Mouse (Mus musculus): ENCODE data around the gene Ssbp1. TPM values are rescaled to one million over a fixed set of nuclear protein-coding genes. Genes with fewer than 3 reads are reported as not detected.
A peak's percentile ranks its signal among the peaks of the same experiment; 100 is the strongest.

Ssbp1 gene
- polyA plus RNA-seq (2014; fragmentation: Nextera tagmentation; extraction: Ambion mirVana) = 97.5 and 105 TPM in 2 replicates

- peak within 1 kb of the TSS; percentile 96 for H3K9ac ChIP-seq (ENCODE audit: low read length)
- peak within 1 kb of the TSS; percentile 81 for H3K4me2 ChIP-seq (ENCODE audit: low read length)
- H3K9me3 ChIP-seq (ENCODE audit: control insufficient read depth, low read length) = no peaks in the 10 kb centered on the region
- WGBS = under 1% methylated on average over 54 of the region's 54 CpGs
- H3K4me3 ChIP-seq (ENCODE audit: control insufficient read depth in 1 of 2, insufficient read depth in 1 of 2, low read depth in 1 of 2, low read length in 2 of 2) = peak within 1 kb of the TSS; percentile 75 to 90
- H3K27ac ChIP-seq (replicated peaks in 1 of 2; ENCODE audit: control insufficient read depth in 1 of 2, insufficient read depth in 1 of 2, low read depth in 2 of 2, low read length in 2 of 2) = peak within 1 kb of the TSS; percentile 92 to 98
- peaks cover 30% of the 10 kb centered on the region for H3K36me3 ChIP-seq (ENCODE audit: control insufficient read depth, insufficient read depth, low read length)
- H3K4me1 ChIP-seq (ENCODE audit: control insufficient read depth in 2 of 2, insufficient read depth in 2 of 2, low read length in 2 of 2) = peaks cover 2 to 4% of the 10 kb centered on the region in 2 experiments
- peak; percentile 94 for ATAC-seq (ENCODE audit: insufficient number of reproducible peaks, insufficient read depth, low FRiP score, low read depth)
- no peaks in the 10 kb centered on the region for H3K27me3 ChIP-seq (ENCODE audit: control insufficient read depth, insufficient read depth, low read length)
Measured at GRCm38 (mm10) chr6:40470916-40471719, at the start of gene Ssbp1. Ssbp1 (plus strand) TSS chr6:40471352.

GRCm38 (mm10) chr6:40423013-40423412 is 48.1 kb upstream of the Ssbp1 start:
- WGBS = 72% methylated on average over 1 of the region's 1 CpGs
- Histone ChIP-seq H3K4me3 (ENCODE audit: control insufficient read depth in 1 of 2, insufficient read depth in 1 of 2, low read depth in 1 of 2, low read length in 2 of 2) (no peak overlapping the region), H3K4me2 (ENCODE audit: low read length) (no peak overlapping the region), H3K4me1 (ENCODE audit: control insufficient read depth in 2 of 2, insufficient read depth in 2 of 2, low read length in 2 of 2) (no peaks in the 10 kb centered on the region; a peak in 1 of 4 replicates), H3K36me3 (ENCODE audit: control insufficient read depth, insufficient read depth, low read length) (no peaks in the 10 kb centered on the region), H3K27ac (replicated peaks in 1 of 2; ENCODE audit: control insufficient read depth in 1 of 2, insufficient read depth in 1 of 2, low read depth in 2 of 2, low read length in 2 of 2) (no peak overlapping the region), H3K9ac (ENCODE audit: low read length) (no peak overlapping the region), H3K27me3 (ENCODE audit: control insufficient read depth, insufficient read depth, low read length) (no peaks in the 10 kb centered on the region), H3K9me3 (ENCODE audit: control insufficient read depth, low read length) (no peaks in the 10 kb centered on the region)
- ATAC-seq (ENCODE audit: insufficient number of reproducible peaks, insufficient read depth, low FRiP score, low read depth) = no peak

GRCm38 (mm10) chr6:40423774-40424173 is 47.4 kb upstream of the Ssbp1 start:
- Histone ChIP-seq H3K9ac (ENCODE audit: low read length) (no peak overlapping the region), H3K27ac (replicated peaks in 1 of 2; ENCODE audit: control insufficient read depth in 1 of 2, insufficient read depth in 1 of 2, low read depth in 2 of 2, low read length in 2 of 2) (no peak overlapping the region), H3K36me3 (ENCODE audit: control insufficient read depth, insufficient read depth, low read length) (no peaks in the 10 kb centered on the region), H3K27me3 (ENCODE audit: control insufficient read depth, insufficient read depth, low read length) (no peaks in the 10 kb centered on the region), H3K4me3 (ENCODE audit: control insufficient read depth in 1 of 2, insufficient read depth in 1 of 2, low read depth in 1 of 2, low read length in 2 of 2) (no peak overlapping the region), H3K4me2 (ENCODE audit: low read length) (no peak overlapping the region), H3K4me1 (ENCODE audit: control insufficient read depth in 2 of 2, insufficient read depth in 2 of 2, low read length in 2 of 2) (no peaks in the 10 kb centered on the region; a peak in 1 of 4 replicates), H3K9me3 (ENCODE audit: control insufficient read depth, low read length) (no peaks in the 10 kb centered on the region)
- WGBS = 50% methylated on average over 1 of the region's 1 CpGs
- no peak for ATAC-seq (ENCODE audit: insufficient number of reproducible peaks, insufficient read depth, low FRiP score, low read depth)

- H3K27me3 ChIP-seq (ENCODE audit: control insufficient read depth, insufficient read depth, low read length) = no peaks in the 10 kb centered on the region
- no peak for ATAC-seq (ENCODE audit: insufficient number of reproducible peaks, insufficient read depth, low FRiP score, low read depth)
- H3K4me3 ChIP-seq (ENCODE audit: control insufficient read depth in 1 of 2, insufficient read depth in 1 of 2, low read depth in 1 of 2, low read length in 2 of 2) = no peak overlapping the region
- H3K4me1 ChIP-seq (ENCODE audit: control insufficient read depth in 2 of 2, insufficient read depth in 2 of 2, low read length in 2 of 2) = no peaks in the 10 kb centered on the region
- H3K9ac ChIP-seq (ENCODE audit: low read length) = no peak overlapping the region
- H3K36me3 ChIP-seq (ENCODE audit: control insufficient read depth, insufficient read depth, low read length) = no peaks in the 10 kb centered on the region
- no peaks in the 10 kb centered on the region for H3K9me3 ChIP-seq (ENCODE audit: control insufficient read depth, low read length)
- H3K4me2 ChIP-seq (ENCODE audit: low read length) = no peak overlapping the region
- H3K27ac ChIP-seq (replicated peaks in 1 of 2; ENCODE audit: control insufficient read depth in 1 of 2, insufficient read depth in 1 of 2, low read depth in 2 of 2, low read length in 2 of 2) = no peak overlapping the region
- WGBS = 83% methylated on average over 7 of the region's 7 CpGs
Measured at GRCm38 (mm10) chr6:40427441-40427840, 43.7 kb upstream of the Ssbp1 start.

- Histone ChIP-seq H3K4me1 (ENCODE audit: control insufficient read depth in 2 of 2, insufficient read depth in 2 of 2, low read length in 2 of 2) (no peaks in the 10 kb centered on the region), H3K9me3 (ENCODE audit: control insufficient read depth, low read length) (no peaks in the 10 kb centered on the region)
- 62% methylated on average over 3 of the region's 3 CpGs for WGBS
Measured at GRCm38 (mm10) chr6:40428696-40429095, 42.5 kb upstream of the Ssbp1 start.

GRCm38 (mm10) chr6:40429521-40429931 is 41.6 kb upstream of the Ssbp1 start:
- Histone ChIP-seq H3K4me3 (ENCODE audit: control insufficient read depth in 1 of 2, insufficient read depth in 1 of 2, low read depth in 1 of 2, low read length in 2 of 2) (no peak overlapping the region), H3K27ac (replicated peaks in 1 of 2; ENCODE audit: control insufficient read depth in 1 of 2, insufficient read depth in 1 of 2, low read depth in 2 of 2, low read length in 2 of 2) (no peak overlapping the region), H3K4me1 (ENCODE audit: control insufficient read depth in 2 of 2, insufficient read depth in 2 of 2, low read length in 2 of 2) (no peaks in the 10 kb centered on the region), H3K9me3 (ENCODE audit: control insufficient read depth, low read length) (no peaks in the 10 kb centered on the region), H3K27me3 (ENCODE audit: control insufficient read depth, insufficient read depth, low read length) (peaks cover 4% of the 10 kb centered on the region; the same call in 1 of the 2 replicates), H3K9ac (ENCODE audit: low read length) (no peak overlapping the region), H3K4me2 (ENCODE audit: low read length) (no peak overlapping the region), H3K36me3 (ENCODE audit: control insufficient read depth, insufficient read depth, low read length) (no peaks in the 10 kb centered on the region)
- ATAC-seq (ENCODE audit: insufficient number of reproducible peaks, insufficient read depth, low FRiP score, low read depth) = no peak
- WGBS = 62% methylated on average over 4 of the region's 4 CpGs

More at GRCm38 (mm10) chr6:40428696-40429095, 42.5 kb upstream of the Ssbp1 start:
- ATAC-seq (ENCODE audit: insufficient number of reproducible peaks, insufficient read depth, low FRiP score, low read depth) = no peak
- no peak overlapping the region for H3K27ac ChIP-seq (replicated peaks in 1 of 2; ENCODE audit: control insufficient read depth in 1 of 2, insufficient read depth in 1 of 2, low read depth in 2 of 2, low read length in 2 of 2)
- H3K36me3 ChIP-seq (ENCODE audit: control insufficient read depth, insufficient read depth, low read length) = no peaks in the 10 kb centered on the region
- no peak overlapping the region for H3K9ac ChIP-seq (ENCODE audit: low read length)
- H3K4me3 ChIP-seq (ENCODE audit: control insufficient read depth in 1 of 2, insufficient read depth in 1 of 2, low read depth in 1 of 2, low read length in 2 of 2) = no peak overlapping the region
- no peak overlapping the region for H3K4me2 ChIP-seq (ENCODE audit: low read length)
- H3K27me3 ChIP-seq (ENCODE audit: control insufficient read depth, insufficient read depth, low read length) = no peaks in the 10 kb centered on the region

GRCm38 (mm10) chr6:40430251-40430650 is 40.9 kb upstream of the Ssbp1 start:
- Histone ChIP-seq H3K27me3 (ENCODE audit: control insufficient read depth, insufficient read depth, low read length) (peaks cover 5% of the 10 kb centered on the region; the same call in 1 of the 2 replicates), H3K4me1 (ENCODE audit: control insufficient read depth in 2 of 2, insufficient read depth in 2 of 2, low read length in 2 of 2) (no peaks in the 10 kb centered on the region), H3K9me3 (ENCODE audit: control insufficient read depth, low read length) (no peaks in the 10 kb centered on the region), H3K4me3 (ENCODE audit: control insufficient read depth in 1 of 2, insufficient read depth in 1 of 2, low read depth in 1 of 2, low read length in 2 of 2) (no peak overlapping the region), H3K36me3 (ENCODE audit: control insufficient read depth, insufficient read depth, low read length) (no peaks in the 10 kb centered on the region), H3K27ac (replicated peaks in 1 of 2; ENCODE audit: control insufficient read depth in 1 of 2, insufficient read depth in 1 of 2, low read depth in 2 of 2, low read length in 2 of 2) (no peak overlapping the region), H3K9ac (ENCODE audit: low read length) (no peak overlapping the region), H3K4me2 (ENCODE audit: low read length) (no peak overlapping the region)
- WGBS = 83% methylated on average over 3 of the region's 3 CpGs
- no peak for ATAC-seq (ENCODE audit: insufficient number of reproducible peaks, insufficient read depth, low FRiP score, low read depth)

All from heart, embryonic 14.5 days (tissue).